Mouse (Mus musculus) fat pad, adult 2 months (tissue): Measurements from ENCODE around the gene Cecr2.
A peak's percentile ranks its signal among the peaks of the same experiment; 100 is the strongest.
"Not testable (repeated sequence)": the region's sequence is repeated elsewhere in the genome, so short reads cannot be mapped to it uniquely, and the experiment has no call there.

Experiments
- DNase-seq: peaks from one replicate; pipeline ENCODE4 v3.0.0-alpha.2; 2011; ENCODE audit warnings: low read depth, low spot score; ENCODE audit errors: extremely low read depth

Gene Cecr2

DNA sequence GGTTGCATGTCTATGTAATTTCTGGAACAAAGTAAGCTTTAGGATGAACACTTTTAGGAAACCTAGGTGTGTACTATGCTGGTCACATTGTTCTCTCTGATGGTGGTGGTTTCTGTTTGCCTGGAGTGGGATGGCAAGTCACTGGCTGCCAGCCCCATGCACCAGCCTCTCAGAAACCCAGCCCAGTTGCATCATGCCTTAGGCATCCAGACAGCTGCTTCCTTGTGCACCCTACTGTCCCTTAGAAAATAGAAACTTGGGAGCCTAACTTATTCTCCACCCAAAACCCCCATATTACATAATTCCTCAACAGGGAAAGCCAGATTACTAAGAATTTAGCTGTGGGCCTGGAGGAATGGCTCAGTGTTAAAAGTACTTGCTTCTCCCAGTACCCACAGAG, 105.9 kb downstream of the Cecr2 start:
- DNase-seq, result no peak

- DNase-seq, result no peak
Measured at GRCm38 (mm10) chr6:120773149-120773628, 107.0 kb downstream of the Cecr2 start, which contains the start of gene Slc25a18. Gene Slc25a18, plus strand, starts transcription at chr6:120773578.

DNA sequence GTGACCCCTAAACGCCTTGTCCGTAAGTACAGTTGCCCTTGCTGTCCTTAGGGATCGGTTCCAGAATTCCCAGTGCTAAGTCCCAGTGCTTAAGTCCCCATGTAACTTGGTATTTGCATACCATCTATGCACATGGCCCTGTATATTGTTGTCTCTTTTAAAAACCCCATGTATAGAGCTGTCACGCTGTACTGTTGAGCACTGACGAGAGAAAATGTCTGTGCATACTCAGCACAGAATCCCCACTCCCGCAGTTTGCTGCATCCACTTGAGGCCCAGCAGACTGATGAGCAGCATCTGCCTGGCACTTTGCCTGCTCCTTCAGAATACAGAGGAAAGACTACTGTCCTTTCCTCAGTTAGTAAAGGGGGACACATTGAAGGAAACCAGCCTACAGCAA, 107.6 kb downstream of the Cecr2 start:
- no peak for DNase-seq

GRCm38 (mm10) chr6:120776286-120776685, 110.1 kb downstream of the Cecr2 start:
- no peak for DNase-seq

DNA sequence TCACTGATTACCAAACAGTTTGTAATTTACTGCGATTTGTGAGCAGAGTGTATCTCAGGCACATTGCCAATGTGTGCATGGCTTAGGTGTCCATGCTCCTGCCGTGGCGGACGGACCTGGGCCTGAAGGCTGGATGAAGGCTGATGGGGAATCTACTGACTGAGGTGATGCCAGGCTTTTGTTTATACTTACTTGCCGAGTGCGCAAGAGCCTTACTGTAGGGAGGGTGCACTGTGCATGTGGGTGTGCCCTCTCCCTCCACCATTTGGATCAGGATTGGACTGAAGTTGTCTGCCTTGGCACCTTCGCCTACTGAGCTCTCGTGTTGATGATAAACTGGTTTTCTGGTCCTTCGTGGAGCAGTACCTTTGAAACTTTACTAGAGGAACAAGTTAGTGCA, 111.4 kb downstream of the Cecr2 start:
- DNase-seq, result peak; percentile 50

- DNase-seq, result no peak
Measured at GRCm38 (mm10) chr6:120778226-120778625, 112.1 kb downstream of the Cecr2 start.

DNA sequence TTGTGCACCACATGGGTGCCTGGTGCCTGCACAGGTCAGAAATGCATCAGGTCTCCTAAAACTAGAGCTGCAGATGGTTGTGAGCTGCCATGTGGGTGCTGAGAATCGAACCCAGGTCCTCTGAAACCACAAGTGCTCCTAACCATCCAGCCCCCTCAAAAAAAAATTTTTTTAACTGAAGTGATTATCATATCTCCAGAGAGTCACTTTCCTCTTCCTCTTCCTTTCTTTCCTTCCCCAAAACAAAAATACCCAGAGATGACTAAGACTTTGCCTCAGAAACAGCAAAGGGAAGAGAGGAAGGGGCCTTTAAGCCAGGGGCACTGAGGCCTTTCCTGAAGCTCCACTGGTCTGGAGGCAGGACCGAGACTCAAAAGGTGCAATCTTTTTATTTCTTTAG, 116.8 kb downstream of the Cecr2 start:
- DNase-seq, result no peak

DNA sequence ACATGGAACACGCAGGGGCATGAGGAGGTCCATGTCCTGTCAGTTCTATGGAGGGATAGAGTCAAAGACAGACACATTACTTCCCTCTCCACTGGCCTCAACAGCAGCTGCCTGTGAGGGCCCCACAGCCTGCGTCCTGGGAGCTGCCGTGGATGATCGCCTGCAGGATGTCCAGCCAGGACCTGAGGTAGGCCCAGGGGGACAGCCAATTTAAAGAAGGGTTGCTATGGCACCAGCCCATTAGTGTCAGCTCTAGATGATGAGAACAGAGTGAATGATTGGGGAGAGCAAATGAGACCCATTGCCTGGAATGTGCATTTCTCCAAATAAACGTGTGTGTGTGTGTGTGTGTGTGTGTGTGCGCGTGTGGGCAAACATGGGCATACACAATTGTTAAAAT, 118.2 kb downstream of the Cecr2 start:
- no peak for DNase-seq

DNA sequence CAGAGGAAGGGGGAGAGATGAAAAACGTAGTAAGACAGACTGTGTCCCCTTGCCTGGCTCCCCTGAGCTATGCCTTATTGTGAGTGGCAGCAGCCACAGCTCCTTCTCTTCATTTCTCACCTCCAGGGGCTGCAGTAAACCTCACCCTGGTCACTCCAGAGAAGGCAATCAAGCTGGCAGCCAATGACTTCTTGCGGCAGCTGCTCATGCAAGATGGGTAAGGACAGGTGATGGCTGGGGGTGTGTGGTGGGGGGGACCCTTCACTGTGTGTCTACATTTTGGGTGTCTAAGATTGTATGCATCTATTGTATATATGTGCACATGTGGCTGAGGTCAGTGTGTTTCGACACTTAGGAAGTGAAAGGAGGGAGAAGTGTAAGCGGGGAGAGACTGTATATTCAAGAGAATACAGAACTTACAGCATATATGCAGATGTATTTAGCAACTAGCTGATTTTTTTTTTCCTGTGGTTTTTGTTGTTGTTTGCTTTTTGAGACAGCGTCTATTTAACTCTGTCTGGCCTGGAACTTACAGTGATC, 122.0 kb downstream of the Cecr2 start:
- no peak for DNase-seq

DNA sequence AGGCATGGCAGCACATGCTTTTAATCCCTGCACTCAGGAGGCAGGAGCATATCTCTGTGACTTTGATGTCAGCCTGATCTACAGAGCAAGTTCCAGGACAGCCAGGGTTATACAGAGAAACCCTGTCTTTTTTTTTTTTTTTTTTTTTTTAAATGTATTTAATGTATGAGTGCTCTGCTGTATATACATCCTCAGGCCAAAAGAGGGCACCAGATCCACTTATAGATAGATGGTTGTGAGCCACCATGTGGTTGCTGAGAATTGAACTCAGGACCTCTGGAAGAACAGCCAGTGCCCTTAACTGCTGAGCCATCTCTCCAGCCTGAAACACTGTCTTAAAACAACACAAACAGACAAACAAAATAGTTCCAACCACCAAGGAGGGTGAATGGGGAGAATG, 122.7 kb downstream of the Cecr2 start:
- no peak for DNase-seq

DNA sequence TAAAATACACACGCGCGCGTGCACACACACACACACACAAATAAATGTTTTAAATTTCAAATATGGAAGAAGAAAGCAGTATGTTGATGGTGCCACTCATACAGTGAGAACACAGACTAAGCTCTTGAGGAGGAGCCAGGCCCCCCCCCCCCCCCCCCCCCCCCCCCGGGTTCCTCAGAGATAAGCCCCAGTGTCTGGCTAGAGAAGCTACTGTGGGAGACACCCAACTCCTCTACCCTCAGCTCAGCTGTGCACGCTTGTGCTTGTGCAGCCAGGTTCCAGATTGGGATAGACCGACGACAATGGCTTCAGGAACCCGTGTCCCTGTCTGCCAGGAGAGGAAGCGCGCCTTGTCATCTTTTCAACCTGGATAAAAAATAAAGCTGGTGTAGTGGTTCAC, 124.0 kb downstream of the Cecr2 start:
- no peak for DNase-seq

DNA sequence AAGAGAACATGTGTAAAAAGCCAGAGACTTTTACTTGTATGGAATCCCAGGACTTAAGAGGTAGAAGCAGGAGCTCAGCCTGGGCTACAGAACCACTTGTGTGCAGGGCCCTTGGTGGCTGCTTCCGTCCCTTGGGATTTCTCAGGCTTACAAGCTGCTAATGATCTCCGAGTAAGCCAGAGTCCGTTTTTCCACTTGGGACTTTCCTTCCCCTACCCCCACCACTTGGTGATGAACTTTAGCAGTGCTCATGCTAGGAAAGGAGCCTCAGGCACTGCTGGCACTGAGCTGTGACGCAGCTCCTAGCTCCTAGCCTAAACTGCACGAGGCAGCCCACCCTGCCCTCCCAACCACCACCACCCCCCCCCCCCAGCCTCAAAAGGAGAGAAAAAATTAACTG, 124.5 kb downstream of the Cecr2 start:
- DNase-seq, result no peak

- no peak for DNase-seq
Measured at GRCm38 (mm10) chr6:120792947-120793346, 126.8 kb downstream of the Cecr2 start.

GRCm38 (mm10) chr6:120795422-120796086, 129.4 kb downstream of the Cecr2 start:
- DNase-seq, result no peak

GRCm38 (mm10) chr6:120796111-120796510, 129.9 kb downstream of the Cecr2 start:
- DNase-seq, result no peak

DNA sequence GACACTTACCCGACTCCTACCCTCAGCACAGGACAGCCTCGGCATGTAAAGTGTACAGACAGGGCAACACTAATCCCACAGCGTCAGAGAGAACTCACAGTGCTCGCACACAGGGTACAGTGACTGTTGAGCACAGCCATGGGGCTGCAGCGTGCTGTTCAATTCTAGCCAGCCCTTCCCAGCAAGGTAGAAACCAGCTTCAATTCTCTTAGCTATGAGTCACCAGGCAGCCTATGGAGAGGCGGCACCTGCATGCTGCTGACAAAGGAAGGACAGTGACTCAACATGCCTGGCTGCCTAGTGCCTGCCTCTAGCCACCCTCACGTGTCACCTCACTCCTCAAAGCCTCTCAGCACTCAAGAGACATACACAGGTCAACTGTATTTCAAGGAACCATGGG, 131.8 kb downstream of the Cecr2 start:
- DNase-seq, result no peak

- no peak for DNase-seq
Measured at GRCm38 (mm10) chr6:120798905-120799304, 132.7 kb downstream of the Cecr2 start.

DNA sequence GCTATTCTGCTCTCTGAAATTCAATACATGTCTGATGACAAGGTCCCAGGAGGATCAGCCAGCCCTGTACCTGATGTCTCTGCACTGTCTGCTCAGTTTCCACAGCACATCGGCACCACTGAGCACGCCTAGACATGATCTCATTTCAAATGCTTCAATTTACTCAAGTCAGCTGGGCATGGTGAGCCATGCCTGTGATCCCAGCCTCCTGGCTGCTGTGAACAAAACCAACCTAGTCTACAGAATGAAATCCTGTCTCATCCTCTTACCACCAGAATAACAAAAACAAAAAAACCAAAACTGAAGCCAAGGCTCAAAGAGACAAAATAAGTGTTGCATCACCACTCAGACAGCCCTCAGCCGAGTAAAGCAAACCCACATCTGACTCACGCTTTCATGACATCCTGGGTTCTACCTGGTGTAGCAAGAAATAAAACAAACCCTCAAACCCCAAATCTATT, 133.4 kb downstream of the Cecr2 start:
- DNase-seq, result no peak

DNA sequence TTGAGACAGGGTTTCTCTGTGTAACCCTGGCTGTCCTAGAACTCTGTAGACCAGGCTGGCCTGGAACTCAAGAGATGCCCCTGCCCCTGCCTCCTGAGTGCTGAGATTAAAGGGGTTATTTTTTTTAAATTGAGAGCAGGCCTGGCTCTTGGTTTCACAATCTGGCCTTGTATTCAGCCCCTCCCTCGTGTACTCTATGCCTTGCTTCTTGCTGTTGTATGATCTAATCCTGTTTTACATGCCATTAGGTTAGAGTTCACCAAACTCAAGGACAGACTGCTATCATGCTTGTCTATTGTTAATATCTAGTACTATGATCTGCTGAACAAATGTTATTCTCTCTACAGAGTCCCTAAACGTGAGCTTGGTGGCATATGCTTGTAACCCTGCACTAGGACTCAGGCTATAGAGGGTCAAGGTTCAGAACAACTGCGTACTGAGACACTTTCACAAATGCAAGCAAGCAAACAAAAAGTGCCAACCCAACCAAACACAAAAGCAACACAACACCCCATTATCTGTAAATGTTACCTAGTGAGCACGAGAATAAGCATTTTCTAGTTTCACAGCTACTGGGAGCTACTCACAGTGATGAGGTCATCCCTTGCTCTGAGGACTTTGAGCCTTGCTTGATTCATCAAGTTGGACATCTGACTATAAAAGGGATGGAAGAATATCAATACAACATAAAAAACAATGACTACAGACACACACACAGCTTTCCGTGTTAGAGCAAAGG, 141.0 kb downstream of the Cecr2 start:
- no peak for DNase-seq

- DNase-seq, result no peak
Measured at GRCm38 (mm10) chr6:120807738-120808081, 141.5 kb downstream of the Cecr2 start.

DNA sequence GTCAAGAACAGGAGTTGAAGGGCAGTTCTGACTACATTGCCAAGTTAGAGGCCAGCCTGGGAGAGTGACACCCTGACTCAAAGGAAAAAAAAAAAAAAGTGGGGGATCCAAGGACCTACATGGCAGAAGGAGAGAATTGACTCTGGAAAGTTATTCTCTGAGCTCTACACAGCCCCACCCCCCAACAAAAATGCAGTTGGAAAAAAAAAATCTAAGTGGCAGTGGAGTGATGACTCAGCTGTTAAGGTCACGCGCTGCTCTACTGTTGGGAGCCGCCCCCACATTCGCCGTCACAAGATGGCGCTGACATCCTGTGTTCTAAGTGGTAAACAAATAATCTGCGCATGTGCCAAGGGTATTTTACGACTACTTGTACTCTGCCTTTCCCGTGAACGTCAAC, 145.8 kb downstream of the Cecr2 start:
- not testable (repeated sequence) for DNase-seq

DNA sequence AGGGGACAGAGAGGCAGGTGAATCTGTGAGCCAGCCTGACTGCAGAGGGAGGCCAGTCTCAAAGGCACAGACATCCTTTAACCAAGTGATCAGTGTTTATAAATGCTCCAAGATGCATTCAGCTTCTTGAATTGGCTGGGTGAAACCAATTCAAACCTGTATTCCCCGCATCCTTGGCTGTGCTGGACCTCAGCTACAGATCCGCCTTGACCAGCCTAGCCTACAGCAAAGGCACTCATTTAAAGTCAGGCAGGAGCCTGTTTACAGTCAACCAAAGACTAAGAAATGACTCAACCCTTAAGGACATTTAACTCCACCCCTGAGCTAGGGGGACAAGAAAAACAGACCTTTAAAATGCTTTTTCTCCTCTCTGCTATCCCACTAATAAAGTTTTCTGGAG, 153.1 kb downstream of the Cecr2 start:
- no peak for DNase-seq
